ENCODE assay signal across 8 mouse cellular contexts in genomic region chr1:42686194-42687131, GRCm38 (mm10). TPM values are rescaled to one million over a fixed set of nuclear protein-coding genes. Genes with fewer than 3 reads are reported as not detected.
DNase-seq lines count a peak whose midpoint lies in the region; ATAC-seq and TF ChIP-seq lines count a peak whose summit lies in the region.

No protein-coding gene starts in this region.

- no peak; the same call in 1 of the 2 replicates for TF ChIP-seq CTCF in layer of hippocampus, adult 2 months (conservative IDR thresholded peaks at IDR 0.05)
- no peak for TF ChIP-seq CTCF in gastrocnemius, adult 2 months (IDR thresholded peaks at IDR 0.05)

- ATAC-seq in hindbrain, embryonic 14.5 days (ENCODE audit: low FRiP score) = peak; percentile 59
- no peak for ATAC-seq in megakaryocyte progenitor cell, adult 5-6 weeks (replicated peaks; ENCODE audit: poor library complexity)

- peak overlapping the region; percentile 51 for H3K4me3 ChIP-seq in layer of hippocampus, adult 2 months
- H3K4me3 ChIP-seq in hindbrain, embryonic 14.5 days (replicated peaks; ENCODE audit: low read length) = peak overlapping the region; percentile 89
- peak overlapping the region; percentile 61 for H3K4me3 ChIP-seq in limb, embryonic 10.5 days
- no peak overlapping the region for H3K4me3 ChIP-seq in gastrocnemius, adult 2 months

- peak overlapping the region; percentile 98 for H3K27ac ChIP-seq in layer of hippocampus, adult 2 months
- H3K27ac ChIP-seq in hindbrain, embryonic 14.5 days = peak overlapping the region; percentile 98
- H3K27ac ChIP-seq in limb, embryonic 10.5 days = peak overlapping the region; percentile 82
- no peak overlapping the region for H3K27ac ChIP-seq in gastrocnemius, adult 2 months

- under 1% methylated on average over 53 of the region's 53 CpGs for WGBS in hindbrain, embryonic 14.5 days
- WGBS in limb, embryonic 10.5 days = under 1% methylated on average over 53 of the region's 53 CpGs

- H3K4me2 ChIP-seq in hindbrain, embryonic 14.5 days (replicated peaks) = peak overlapping the region; percentile 99

- H3K4me1 ChIP-seq in hindbrain, embryonic 14.5 days (replicated peaks; ENCODE audit: control insufficient read depth, insufficient read depth, low read length) = peaks cover 49% of the 10 kb centered on the region
- H3K4me1 ChIP-seq in limb, embryonic 10.5 days = peaks cover 32% of the 10 kb centered on the region

- H3K27me3 ChIP-seq in hindbrain, embryonic 14.5 days (ENCODE audit: control insufficient read depth, insufficient read depth, low read length) = no peaks in the 10 kb centered on the region
- H3K27me3 ChIP-seq in limb, embryonic 10.5 days (ENCODE audit: low read depth, poor library complexity, severe bottlenecking) = peaks cover 93% of the 10 kb centered on the region

- no peaks in the 10 kb centered on the region for H3K9me3 ChIP-seq in hindbrain, embryonic 14.5 days (ENCODE audit: control insufficient read depth, low read length)
- no peaks in the 10 kb centered on the region for H3K9me3 ChIP-seq in limb, embryonic 10.5 days (replicated peaks)

- H3K9ac ChIP-seq in hindbrain, embryonic 14.5 days = peak overlapping the region; percentile 88

- peak; percentile 56 to 66 for DNase-seq in layer of hippocampus, adult 2 months (ENCODE audit: low spot score in 2 of 2)
- no peak for DNase-seq in layer of hippocampus, adult 9-11 months
- peak; percentile 79 for DNase-seq in embryo, embryonic 10.5 days (ENCODE audit: low spot score)
- DNase-seq in hindbrain, embryonic 14.5 days (ENCODE audit: low spot score) = no peak
- DNase-seq in limb, embryonic 10.5 days (ENCODE audit: low spot score) = peak; percentile 74
- peak; percentile 74 for DNase-seq in right cerebral cortex, postnatal 4 days
- DNase-seq in gastrocnemius, adult 2 months = no peak

- no peaks in the 10 kb centered on the region for H3K36me3 ChIP-seq in hindbrain, embryonic 14.5 days (replicated peaks; ENCODE audit: control insufficient read depth, insufficient read depth)
- H3K36me3 ChIP-seq in limb, embryonic 10.5 days = no peaks in the 10 kb centered on the region

- intact Hi-C loops in gastrocnemius, adult 2 months (cut with DNase I) = no loop called here

RNA-seq across cellular contexts. Expression of gene Pou3f3, which starts 9.1 kb away (rescaled TPM):
- total RNA-seq in layer of hippocampus, adult 2 months (2021) = 10 to 100 TPM; 60.7 to 66.4 TPM
- 10.6 and 11.5 TPM in 2 replicates for polyA plus RNA-seq in hindbrain, embryonic 14.5 days (2014; fragmentation: Nextera tagmentation; extraction: Ambion mirVana)
- polyA plus RNA-seq in limb, embryonic 10.5 days (2016; fragmentation: Nextera tagmentation; extraction: Ambion mirVana) = 0.11 TPM in 1 of 2 replicates, not detected in the other
- not detected for total RNA-seq in gastrocnemius, adult 2 months (2021)
- not detected in 2 replicates for total RNA-seq in megakaryocyte progenitor cell, adult 5-6 weeks (2015)
- total RNA-seq in megakaryocyte progenitor cell, adult 5-6 weeks (2017) = not detected in 2 replicates

Comparison
In these comparisons a context has a peak if more than half of its experiments do, and no peak if none do; other contexts are left out.
1. DNase-seq: peak in layer of hippocampus, adult 2 months (2 of 2), embryo, embryonic 10.5 days (single experiment), limb, embryonic 10.5 days (single experiment) and right cerebral cortex, postnatal 4 days (single experiment); none in layer of hippocampus, adult 9-11 months (single experiment), hindbrain, embryonic 14.5 days (single experiment) and gastrocnemius, adult 2 months (single experiment).
2. RNA of gene Pou3f3, which starts 9.1 kb away (total RNA-seq): 60.7 to 66.4 TPM in layer of hippocampus, adult 2 months; not detected in gastrocnemius, adult 2 months and not detected in megakaryocyte progenitor cell, adult 5-6 weeks; every median in the first group is over 10 times any median in the second.